Mouse (Mus musculus) lung, postnatal 14 days (tissue): ENCODE measurements around the gene Foxl1.

Source experiments
- DNase-seq: peaks from one replicate; pipeline ENCODE4 v3.0.0; 2021

Foxl1 gene

DNA sequence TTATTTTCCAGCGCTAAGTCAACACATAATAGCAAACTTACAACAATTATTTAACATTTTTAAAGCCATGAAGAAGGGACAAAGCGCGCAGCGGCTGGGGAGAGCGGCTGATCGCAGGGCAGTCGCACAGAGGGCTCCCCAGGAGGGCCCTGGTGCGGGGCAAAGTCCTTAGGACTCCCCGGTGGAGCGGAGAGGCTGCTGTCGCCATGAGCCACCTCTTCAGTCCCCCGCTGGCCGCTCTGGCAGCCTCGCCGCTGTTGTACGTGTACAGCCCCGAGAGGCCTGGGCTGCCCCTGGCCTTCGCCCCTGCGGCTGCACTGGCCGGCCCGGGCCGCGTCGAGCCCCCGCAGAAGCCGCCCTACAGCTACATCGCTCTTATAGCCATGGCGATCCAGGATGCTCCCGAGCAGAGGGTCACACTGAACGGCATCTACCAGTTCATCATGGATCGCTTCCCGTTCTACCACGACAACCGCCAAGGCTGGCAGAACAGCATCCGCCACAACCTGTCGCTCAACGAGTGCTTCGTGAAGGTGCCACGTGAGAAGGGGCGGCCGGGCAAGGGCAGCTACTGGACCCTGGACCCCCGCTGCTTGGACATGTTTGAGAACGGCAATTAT, at the start of gene Foxl1:
TSS of gene Foxl1 (plus strand) at position 185 of the 620 bp plus-strand sequence.
- no peak for DNase-seq

DNA sequence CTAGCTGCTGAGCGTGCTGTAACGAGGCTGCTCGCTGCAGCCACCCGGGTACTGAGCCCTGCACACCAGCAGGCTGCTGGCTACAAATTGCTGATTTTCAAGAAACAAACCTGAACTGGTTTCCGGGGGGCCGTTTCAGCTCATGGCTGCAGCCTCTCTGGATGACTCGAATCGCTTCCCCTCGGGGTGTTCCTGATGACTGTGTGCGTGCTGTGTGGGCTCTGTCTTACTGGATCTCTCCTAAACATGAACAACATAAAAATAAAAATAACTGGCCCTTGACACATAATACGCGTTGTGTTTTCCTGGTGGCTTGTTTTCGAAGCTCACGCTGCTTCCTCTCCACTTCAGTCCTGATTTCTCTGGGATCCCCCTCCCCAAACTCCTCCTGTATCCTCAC, 49.0 kb upstream of the Foxl1 start:
- no peak for DNase-seq

DNA sequence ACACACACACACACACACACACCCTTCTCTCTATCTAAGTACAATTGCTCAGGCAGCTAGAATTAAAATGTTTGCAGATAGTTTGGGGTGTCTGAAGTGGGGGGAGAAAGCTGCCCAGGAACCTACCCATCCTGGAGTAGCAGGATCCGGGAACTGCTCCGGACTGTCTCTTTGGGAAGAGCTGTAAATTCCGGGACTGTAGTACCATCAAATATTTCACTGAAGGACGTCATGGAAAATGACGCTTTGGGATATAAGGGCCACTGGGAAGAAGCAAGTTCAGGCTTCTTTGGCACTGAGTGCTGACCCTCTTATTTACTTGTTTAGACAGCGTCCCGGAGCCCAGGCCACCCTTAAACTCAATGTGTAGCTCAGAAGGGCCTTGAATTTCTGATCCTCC, 48.5 kb upstream of the Foxl1 start:
- no peak for DNase-seq

DNA sequence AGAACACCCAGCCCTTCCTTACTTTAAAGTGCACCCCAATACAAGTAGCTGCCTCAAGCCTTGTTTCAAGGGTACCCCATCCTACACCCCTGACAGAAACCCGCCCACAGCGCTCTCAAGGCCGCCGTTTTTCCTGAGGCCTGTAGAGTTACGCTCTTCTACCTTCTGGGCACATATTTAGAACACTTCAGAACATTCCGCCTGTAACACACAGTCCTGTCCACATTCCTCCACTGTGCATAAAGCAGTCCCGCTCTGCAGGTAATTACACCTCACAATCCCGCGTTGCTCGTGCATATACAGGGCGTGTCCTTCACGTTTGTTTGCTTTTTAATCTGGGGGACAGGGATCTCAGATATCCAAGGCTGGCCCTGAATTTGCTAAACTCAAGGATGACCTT, 47.8 kb upstream of the Foxl1 start:
- no peak for DNase-seq

DNA sequence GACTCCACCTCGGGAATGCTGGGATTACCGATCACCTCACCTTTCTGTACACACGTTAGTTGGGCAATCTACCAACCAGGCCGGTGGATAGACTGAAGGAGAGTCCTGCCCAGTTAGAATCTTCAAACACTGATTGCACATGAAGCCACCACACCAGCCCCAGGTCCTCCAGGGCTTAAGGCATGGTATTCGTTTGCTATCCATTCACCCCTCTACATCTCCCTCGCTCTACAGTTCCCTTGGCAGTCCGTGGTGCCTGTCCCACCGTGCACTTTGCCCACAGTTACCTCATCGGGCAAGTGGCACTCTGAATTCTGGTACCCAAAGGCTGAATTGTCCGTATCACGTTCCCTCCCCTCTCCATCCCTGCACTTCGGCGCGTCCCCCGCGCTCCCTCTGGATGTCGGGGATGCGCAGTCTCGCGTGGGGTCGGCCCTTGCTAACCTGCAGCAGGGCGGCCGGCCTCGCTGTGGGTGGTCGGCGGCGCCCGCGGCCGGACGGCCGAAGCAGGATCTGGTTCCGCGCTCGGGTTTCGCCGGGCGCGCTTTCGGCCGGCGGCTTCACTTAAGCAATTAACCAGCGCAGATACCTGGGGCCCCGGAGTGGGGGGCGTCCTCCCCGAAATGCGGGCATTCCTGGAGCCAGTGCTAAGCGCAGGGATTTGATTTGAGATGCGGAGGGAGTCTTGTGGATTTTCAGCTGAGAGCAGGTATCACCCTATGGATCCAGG, 47.2 kb upstream of the Foxl1 start:
- peak; percentile 9 for DNase-seq

DNA sequence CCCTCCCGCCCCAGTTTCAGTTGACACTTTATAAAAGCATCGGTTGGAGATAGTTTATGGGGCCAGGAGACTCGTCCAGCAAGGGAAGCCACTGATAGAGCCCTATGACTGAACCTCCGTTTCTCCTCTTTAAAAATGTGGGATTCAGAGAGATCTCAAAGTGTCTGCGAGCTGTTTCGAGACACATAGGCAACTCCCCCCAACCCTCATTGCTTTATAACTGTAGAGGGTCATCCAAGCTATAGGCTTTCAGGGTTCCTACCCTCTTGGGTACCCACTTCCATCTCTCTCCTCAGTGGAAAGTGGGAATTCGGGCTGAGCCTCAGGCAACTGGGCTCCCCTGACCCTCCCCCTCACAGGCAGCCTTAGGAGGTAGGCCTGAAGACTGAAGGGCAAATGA, 46.3 kb upstream of the Foxl1 start:
- peak; percentile 12 for DNase-seq

DNA sequence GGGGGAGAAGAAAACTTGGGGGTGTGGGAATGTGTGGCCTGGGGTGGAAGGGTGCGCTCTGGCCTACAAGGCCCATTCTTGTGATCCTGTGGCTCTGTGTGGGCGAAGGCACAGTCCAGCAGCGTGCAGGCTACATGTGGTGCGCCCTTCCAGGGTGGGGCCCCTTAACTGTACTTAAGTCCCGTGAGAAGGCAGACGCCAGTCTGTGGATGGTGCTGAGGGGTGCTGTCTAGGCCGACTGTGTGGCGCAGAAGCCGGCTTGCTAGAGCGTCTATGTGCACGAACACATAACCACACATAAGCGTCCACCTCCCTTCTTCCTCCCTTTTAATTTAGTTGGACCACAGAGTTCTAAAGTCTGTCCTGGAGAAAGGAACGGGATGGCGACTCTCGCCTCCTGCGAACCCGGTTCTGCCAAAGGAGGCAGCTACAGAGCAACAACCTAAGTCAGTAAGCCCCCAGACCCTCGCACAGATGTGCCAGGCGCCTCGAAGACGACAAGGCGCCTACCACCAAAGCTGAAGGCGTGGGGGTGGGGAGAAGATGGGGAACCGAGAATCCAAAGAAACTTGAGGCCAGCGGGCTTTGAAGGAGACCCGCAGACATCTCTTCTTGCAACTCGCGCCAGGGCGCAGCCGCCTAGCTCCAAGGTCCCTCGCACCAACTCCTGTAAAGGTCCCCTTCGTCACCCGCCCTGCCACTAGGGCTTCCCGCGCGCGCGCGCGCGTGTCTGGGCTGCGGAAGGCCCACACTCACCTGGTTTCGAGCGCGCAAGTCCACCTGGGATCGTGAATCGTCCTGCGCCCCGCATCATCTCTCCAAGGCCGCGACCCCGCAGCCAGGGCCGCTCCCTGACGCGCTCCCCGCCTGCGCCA, 45.3 kb upstream of the Foxl1 start:
- peak; percentile 34 for DNase-seq

DNA sequence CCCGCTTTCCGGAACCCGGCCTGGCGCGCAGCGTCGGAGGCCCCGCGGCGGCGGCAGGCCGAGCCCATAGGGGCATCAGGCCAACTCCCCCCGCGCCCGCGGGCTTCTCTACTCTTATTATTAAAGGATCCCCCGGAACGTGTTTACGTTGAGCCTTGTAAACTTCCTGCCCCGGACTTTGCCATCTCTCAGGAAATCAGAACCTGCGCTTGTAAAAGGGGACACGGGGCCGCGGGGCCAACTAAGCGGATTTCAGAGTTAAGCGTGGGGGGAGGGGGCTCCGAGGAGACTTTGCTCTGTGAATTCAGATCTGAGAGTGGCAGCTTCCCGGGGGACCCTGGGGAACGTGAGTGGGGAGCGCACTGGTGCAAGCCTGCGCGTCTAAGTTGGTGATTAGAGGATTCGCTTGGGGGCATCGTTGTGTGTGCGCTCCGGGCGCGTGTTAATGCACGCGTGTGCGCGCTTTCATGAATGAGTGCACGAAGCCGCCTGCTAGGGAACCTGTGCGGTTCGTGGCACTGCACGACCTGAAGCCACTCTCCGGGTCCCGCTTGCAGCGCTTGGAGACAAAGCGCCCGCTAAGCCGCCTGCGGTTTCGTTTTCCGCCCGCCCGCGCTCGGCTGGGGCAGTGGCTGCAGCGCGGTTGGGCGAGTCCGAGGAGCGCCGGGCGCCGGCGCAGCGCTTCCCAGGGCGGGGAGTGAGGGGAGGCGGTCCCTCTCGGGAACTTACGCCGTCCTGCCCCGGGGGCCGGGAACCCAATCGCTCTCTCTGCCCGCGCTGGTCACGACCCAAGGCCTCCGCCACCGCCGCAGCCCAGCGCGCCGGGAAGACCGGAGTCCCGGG, 44.4 kb upstream of the Foxl1 start:
- peak; percentile 85 for DNase-seq

DNA sequence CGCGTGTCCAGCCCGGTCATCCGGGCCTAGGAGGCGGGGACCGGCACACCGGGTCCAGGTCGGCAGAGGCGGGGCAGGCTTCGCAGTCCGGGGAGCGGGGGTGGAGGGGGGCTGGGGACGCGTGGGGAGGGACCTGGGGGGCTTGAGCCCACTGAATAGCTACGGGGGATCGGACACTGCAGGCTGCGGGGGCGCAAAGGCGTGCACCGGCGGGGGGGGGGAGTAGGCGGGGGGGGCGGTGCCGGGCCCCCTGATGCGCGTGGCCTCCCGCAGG, 43.9 kb upstream of the Foxl1 start:
- DNase-seq: no peak

DNA sequence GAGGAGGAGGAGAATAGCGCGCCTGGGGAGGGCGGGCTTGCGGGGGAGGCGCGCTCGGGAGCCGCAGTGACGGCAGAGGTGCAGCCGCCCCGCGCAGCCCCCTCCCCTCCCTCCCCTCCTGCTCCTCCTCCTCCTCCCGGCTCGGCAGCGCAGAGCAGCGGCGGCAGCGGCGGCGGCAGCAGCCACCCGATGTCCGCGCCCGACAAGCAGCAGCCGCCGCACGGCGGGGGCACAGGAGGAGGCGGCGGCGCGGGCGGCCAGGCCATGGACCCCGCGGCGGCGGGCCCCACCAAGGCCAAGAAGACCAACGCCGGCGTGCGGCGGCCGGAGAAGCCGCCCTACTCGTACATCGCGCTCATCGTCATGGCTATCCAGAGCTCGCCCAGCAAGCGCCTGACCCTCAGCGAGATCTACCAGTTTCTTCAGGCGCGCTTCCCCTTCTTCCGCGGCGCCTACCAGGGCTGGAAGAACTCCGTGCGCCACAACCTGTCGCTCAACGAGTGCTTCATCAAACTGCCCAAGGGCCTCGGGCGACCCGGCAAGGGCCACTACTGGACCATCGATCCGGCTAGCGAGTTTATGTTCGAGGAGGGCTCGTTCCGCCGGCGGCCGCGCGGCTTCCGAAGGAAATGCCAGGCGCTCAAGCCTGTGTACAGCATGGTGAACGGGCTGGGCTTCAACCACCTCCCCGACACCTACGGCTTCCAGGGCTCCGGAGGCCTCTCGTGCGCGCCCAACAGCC, 43.4 kb upstream of the Foxl1 start, which contains the start of gene Foxf1:
TSS of gene Foxf1 (plus strand) at position 177 of the 742 bp plus-strand sequence.
- peak; percentile 78 for DNase-seq

DNA sequence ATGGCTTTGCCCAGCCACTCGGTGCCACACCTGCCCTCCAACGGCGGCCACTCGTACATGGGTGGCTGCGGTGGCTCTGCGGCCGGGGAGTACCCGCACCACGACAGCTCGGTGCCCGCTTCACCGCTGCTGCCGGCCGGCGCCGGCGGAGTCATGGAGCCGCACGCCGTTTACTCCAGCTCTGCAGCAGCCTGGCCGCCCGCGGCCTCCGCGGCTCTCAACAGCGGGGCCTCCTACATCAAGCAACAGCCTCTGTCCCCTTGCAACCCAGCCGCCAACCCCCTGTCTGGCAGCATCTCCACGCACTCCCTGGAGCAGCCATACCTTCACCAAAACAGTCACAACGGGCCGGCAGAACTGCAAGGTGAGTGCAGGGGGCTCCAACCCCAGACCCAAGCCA, 42.7 kb upstream of the Foxl1 start:
- peak; percentile 8 for DNase-seq

DNA sequence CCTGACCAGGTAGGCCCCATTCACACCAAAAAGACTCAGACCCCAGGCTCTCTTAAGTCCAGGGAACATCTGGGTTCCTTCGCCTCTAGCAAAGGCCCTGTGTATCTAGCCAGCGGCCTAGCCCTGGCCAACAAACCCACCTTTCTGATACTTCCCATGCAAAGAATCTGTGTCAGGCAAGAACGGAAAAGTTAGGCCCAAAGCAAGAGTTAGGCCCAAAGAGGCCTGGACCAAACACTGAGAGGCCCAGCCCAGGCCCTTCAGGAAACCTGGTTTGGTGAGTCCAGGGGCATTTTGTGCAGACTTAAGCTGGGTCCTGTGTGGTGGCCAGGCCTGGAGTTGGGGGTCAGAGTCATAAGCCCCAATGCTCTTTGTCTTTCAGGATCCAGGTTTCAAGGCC, 42.2 kb upstream of the Foxl1 start:
- no peak for DNase-seq

DNA sequence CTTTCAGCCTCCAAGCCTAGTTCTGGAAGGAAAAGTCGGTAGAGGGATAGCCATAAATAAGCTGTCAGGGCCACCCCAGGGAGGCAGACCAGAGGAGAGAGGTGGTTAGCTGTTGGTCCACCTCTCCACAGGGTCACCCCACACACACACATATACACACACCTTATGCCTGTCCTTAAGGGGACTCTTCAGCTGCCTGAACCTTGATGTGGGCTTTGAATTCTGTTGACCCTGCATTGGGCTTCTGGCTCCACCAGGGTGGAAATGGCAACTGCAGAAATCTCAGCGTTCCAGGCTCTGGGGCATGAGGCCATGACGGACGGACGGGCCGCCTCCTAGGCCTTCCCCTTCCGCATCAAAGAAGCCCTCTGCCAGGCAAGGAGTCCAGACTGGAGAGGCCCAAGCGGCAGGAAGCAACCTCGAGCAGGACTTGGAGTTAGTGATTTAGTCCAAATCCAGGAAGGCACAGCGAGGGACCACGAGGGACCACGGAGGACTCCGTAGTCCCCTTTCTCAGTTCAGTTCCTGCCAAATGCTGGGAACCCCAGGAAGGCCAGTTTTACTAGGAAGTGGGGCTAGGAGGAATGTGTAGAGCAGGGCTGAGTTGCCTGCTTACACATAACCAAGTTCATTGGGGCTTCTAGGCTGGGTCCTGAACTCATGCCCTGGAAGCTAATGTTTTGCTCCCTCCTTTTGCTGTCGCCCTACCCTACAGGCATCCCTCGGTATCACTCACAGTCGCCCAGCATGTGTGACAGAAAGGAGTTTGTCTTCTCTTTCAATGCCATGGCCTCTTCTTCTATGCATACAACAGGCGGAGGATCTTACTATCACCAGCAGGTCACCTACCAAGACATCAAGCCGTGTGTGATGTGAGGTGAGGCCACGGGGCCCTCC, 41.5 kb upstream of the Foxl1 start:
- DNase-seq: peak; percentile 39

DNA sequence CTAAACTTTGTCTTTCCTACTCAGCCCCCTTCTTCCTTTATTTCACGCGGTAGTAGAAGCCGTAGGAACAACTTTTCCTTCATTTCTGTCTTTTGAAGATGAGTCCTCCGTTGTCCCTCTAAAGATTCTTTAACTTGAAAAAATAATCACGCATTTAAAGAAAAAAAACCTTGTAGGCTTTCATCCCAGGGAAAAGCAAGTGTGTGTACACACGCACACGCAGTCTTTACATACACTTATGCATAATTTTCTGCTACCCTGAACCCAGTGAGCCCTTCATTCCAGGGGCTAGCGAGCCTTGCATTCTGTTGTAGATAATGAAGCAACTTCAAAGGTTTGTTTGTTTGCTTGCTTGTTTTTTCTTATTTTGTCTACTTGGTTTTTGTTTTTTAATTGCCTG, 39.5 kb upstream of the Foxl1 start:
- no peak for DNase-seq

DNA sequence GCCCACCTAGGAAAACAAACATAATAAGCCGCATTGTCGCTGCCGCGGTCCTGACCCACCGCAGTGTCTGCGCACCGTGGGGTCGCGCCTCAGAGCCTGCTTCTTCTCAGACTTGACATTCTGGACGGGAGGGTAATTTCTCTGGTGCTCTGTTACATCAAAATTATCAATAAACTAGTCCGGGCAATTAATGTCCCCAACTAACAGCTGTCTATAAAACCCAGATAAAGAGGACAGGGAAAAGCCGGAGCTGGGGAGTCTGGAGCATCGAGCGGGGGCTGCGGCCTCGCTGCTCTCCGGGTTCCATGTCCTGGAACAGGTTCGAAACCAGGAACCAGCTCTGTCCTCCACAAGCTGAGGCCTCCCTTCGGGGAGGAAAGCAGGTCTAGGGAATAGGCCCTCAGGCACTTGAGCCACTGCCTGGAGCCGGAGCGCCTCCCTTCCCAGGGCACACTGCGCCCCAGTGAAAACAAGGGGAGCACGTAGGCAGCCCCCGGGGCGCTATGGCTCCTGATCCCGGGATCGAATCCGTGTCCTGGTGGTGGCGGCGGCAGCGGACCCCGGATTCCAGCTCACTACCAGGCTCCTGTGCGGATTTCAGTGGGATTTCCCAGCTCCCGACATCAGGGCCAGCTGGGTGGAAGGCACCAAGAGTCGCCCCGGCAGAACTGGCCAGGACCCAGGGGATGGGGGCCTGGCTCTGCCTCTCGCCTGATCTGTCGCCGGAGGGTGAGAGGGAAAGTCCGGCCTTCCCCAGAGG, 38.7 kb upstream of the Foxl1 start:
- DNase-seq: peak; percentile 17

DNA sequence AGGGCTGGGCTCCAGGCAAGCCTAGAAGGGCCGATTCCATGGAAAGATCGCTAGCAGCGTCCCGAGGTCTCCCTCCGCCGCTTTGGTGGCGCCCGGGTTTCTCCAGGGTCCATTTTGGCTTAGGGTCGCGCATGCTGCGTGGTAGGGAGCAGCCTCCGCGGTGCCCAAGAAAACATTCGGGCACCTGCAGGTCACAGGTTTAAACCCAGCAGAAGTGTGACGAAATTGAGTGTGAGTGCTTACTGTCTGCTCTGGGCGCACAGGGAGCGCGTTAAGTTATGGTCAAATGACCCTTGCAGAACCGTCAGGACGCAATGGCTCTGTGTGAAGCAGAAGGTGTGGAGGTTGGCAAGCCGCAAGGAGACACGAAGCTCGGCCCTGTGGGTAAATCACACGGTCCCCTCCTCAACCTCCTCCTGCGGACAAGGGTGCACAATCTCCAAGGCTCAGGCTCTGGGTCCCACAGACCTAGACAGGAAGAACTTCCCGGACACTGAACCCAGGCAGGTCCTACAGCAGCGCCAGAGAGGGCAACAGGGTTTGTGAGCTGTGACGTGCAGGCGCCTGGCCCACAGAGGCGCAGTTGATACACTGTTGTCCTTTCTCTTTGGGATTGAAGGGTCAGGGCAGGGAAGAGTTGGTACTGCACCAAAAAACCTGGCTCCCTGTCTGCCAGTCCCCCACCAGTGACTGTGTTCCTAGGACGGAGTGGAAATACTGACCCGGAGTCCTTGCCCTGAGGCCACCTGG, 37.9 kb upstream of the Foxl1 start:
- peak; percentile 40 for DNase-seq

DNA sequence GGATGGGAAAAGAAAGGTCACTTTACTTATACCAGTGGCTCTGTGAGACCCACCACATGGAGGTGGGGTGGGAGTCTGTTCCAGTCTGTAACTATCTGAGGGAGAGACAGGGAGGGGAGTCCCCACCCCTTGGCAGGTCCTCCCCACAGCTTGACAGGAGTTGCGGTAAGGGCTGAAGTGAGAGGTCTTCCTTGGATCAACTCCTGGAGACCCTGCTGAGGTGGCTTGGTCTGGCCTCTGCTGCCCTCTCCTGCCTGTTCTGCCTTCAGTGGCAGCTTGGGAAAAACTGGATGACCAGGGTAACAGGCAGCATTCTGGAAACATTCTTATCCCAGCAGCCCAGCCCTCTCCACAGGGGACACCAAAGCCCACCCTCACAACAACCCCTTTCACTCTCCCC, 37.0 kb upstream of the Foxl1 start:
- no peak for DNase-seq

DNA sequence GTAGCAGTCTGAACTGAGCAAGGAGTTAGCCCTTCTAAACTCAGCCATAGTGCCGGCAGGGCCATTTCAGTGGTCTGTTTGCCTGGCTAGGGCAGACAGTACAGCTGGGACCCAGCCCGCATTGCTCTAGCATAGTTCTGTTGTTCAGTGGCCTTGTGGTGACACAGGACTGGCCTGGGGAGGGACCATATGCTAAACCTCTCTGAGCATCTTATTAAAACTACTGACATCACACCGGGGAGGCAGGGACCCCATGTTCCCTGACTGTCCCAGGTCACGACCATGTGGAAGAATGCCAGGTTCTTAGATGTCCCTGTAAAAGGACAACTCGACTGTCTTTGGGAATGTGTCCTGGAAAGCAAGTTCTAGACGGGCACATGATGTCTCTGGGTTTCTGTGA, 35.6 kb upstream of the Foxl1 start:
- peak; percentile 28 for DNase-seq

DNA sequence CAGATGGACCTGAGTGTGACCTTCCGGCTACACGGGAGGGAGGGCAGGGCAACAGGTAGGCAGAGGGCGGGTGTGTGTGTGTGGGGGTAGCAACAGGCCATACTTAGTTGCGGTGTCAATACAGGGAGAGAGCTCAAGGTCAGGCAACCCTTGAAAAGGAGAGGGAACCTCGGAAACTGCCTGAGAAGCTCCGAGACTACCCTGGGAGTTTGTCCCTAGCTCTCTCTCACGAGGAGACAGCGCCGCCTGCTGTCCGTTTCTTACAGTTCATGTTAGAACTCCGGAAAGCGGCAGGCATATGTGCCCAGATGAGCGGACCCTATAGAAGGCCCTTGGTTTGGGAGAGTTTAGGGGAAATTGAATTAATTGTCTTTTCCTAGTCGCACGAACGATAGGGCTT, 35.1 kb upstream of the Foxl1 start:
- DNase-seq: peak; percentile 95

DNA sequence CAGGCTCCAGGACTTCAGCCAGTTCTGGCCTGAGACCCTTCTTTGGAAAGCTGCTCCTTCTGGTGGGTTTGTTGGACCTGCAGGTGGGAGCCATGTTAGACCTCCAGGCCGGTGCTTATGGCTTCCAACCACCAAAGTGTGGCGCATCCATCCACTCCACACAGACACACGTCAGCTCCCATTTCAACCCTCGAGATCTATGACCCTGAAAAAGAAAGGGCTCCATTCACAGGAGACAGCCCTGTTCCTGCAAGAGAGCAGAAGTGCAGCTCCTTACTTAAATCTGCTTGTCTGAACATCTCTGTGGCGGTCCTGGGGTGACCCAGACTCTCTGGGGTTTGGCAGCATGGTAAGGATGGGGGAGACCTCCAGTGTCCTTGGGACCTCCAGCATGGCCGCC, 34.2 kb upstream of the Foxl1 start:
- no peak for DNase-seq
